Mouse (Mus musculus): Measurements from ENCODE around the gene Mob1b. TPM values are rescaled to one million over a fixed set of nuclear protein-coding genes. Genes with fewer than 3 reads are reported as not detected.
A peak's percentile ranks its signal among the peaks of the same experiment; 100 is the strongest.

The Mob1b gene
- polyA plus RNA-seq, 1 experiment: 4.6 TPM

- H3K4me3 ChIP-seq: no peak overlapping the region
- no peak overlapping the region for H3K4me2 ChIP-seq (ENCODE audit: low read depth)
- no peaks in the 10 kb centered on the region for H3K79me2 ChIP-seq (ENCODE audit: control insufficient read depth, insufficient read depth)
- TF ChIP-seq SRF (IDR thresholded peaks at IDR 0.05; ENCODE audit: control insufficient read depth, insufficient read length, low read depth) (no peak), USF1 (IDR thresholded peaks at IDR 0.05; ENCODE audit: low read depth) (no peak), MYOG (IDR thresholded peaks at IDR 0.05; ENCODE audit: control insufficient read depth in 1 of 3, insufficient read depth in 1 of 3, insufficient read length in 2 of 3, low read depth in 2 of 3) (no peak), MAX (IDR thresholded peaks at IDR 0.05; ENCODE audit: low read depth) (no peak), REST (IDR thresholded peaks at IDR 0.05; ENCODE audit: insufficient read depth, insufficient read length) (no peak), POLR2A (IDR thresholded peaks at IDR 0.05; ENCODE audit: insufficient read length, low read depth) (no peak), MYOD1 (IDR thresholded peaks at IDR 0.05; ENCODE audit: control insufficient read depth in 1 of 3, insufficient read length in 2 of 3, low read depth in 2 of 3) (no peak), CEBPB (IDR thresholded peaks at IDR 0.05; ENCODE audit: insufficient read depth, poor library complexity, severe bottlenecking) (no peak), POLR2AphosphoS2 (IDR thresholded peaks at IDR 0.05; ENCODE audit: insufficient read length, low read depth) (no peak), TCF12 (IDR thresholded peaks at IDR 0.05; ENCODE audit: insufficient read depth, poor library complexity, severe bottlenecking) (no peak), E2F4 (IDR thresholded peaks at IDR 0.05; ENCODE audit: insufficient read depth) (no peak), TCF3 (IDR thresholded peaks at IDR 0.05; ENCODE audit: insufficient read length, low read depth) (no peak)
- H3K36me3 ChIP-seq (ENCODE audit: control insufficient read depth, insufficient read depth): no peaks in the 10 kb centered on the region
- no peaks in the 10 kb centered on the region for H3K27me3 ChIP-seq (ENCODE audit: control insufficient read depth, insufficient read depth, insufficient read length)
- H3ac ChIP-seq (ENCODE audit: control insufficient read depth, insufficient read length): no peak overlapping the region
Measured at GRCm38 (mm10) chr5:88697291-88697690, 23.4 kb upstream of the Mob1b start.

DNA sequence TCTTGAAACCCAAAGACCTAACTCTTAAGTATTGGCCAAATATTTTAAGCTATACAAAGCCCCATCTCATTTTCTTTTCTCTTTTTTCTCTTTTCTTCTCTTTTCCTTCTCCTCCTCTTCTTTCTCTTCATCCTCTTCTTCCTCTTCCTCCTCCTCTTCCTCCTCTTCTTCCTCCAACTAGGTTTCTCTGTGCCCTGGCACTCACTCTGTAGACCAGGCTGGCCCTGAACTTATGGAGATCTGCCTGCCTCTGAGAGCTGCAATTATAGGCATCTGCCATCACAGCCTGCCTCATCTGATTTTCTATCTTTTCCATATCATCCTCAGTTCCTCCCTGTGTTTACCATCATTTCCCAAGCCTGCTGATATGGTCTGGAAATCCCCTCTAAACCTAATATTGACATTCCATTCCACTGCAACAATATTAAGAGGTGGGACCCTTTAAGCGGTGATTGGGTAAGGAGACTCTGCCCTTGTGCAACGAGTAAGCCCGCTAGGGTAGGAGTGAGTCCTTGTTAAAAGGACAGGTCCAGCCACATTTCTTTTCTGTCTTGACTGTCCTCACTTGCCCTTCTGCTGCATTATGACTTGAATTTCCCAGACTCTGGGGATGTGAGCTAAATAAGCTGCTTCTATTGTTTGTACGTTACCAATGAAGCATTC lies 21.3 kb upstream of the Mob1b start:
- H3K79me2 ChIP-seq (ENCODE audit: control insufficient read depth, insufficient read depth): no peaks in the 10 kb centered on the region
- H3K36me3 ChIP-seq (ENCODE audit: control insufficient read depth, insufficient read depth): no peaks in the 10 kb centered on the region
- no peak overlapping the region for H3K4me3 ChIP-seq
- no peaks in the 10 kb centered on the region for H3K27me3 ChIP-seq (ENCODE audit: control insufficient read depth, insufficient read depth, insufficient read length)
- H3K4me2 ChIP-seq (ENCODE audit: low read depth): no peak overlapping the region
- no peak overlapping the region for H3ac ChIP-seq (ENCODE audit: control insufficient read depth, insufficient read length)
- TF ChIP-seq E2F4 (IDR thresholded peaks at IDR 0.05; ENCODE audit: insufficient read depth) (no peak), POLR2AphosphoS2 (IDR thresholded peaks at IDR 0.05; ENCODE audit: insufficient read length, low read depth) (no peak), TCF3 (IDR thresholded peaks at IDR 0.05; ENCODE audit: insufficient read length, low read depth) (no peak), USF1 (IDR thresholded peaks at IDR 0.05; ENCODE audit: low read depth) (no peak)

DNA sequence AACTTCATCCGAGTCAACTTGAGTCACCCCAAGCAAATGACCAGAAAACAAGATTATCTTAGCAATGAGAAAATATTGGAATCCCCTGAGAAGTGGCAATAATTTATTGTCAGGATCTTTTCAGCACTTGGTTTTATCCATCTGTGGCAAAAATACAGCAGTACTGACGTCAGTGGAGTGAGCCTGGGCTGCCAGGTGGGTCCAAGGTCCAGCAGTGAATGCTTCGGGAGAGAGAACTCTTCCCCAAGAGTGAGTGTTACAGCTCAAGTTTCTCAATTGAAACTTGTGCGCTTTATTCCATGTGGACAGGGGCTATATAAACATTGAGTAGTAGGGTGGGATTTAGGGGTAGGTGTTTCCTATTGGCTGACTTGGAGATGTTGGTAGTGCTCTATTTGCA lies 18.6 kb upstream of the Mob1b start:
- Histone ChIP-seq H3K79me2 (ENCODE audit: control insufficient read depth, insufficient read depth) (no peaks in the 10 kb centered on the region), H3K36me3 (ENCODE audit: control insufficient read depth, insufficient read depth) (no peaks in the 10 kb centered on the region), H3K4me2 (ENCODE audit: low read depth) (no peak overlapping the region), H3ac (ENCODE audit: control insufficient read depth, insufficient read length) (no peak overlapping the region), H3K4me3 (no peak overlapping the region), H3K27me3 (ENCODE audit: control insufficient read depth, insufficient read depth, insufficient read length) (no peaks in the 10 kb centered on the region)
- TF ChIP-seq MYOG (IDR thresholded peaks at IDR 0.05; ENCODE audit: control insufficient read depth in 1 of 3, insufficient read depth in 1 of 3, insufficient read length in 2 of 3, low read depth in 2 of 3): no peak
- no peak for TF ChIP-seq MAX (IDR thresholded peaks at IDR 0.05; ENCODE audit: low read depth)
- no peak for TF ChIP-seq CEBPB (IDR thresholded peaks at IDR 0.05; ENCODE audit: insufficient read depth, poor library complexity, severe bottlenecking)
- TF ChIP-seq POLR2AphosphoS2 (IDR thresholded peaks at IDR 0.05; ENCODE audit: insufficient read length, low read depth): no peak
- no peak for TF ChIP-seq REST (IDR thresholded peaks at IDR 0.05; ENCODE audit: insufficient read depth, insufficient read length)
- TF ChIP-seq TCF3 (IDR thresholded peaks at IDR 0.05; ENCODE audit: insufficient read length, low read depth): no peak
- no peak for TF ChIP-seq POLR2A (IDR thresholded peaks at IDR 0.05; ENCODE audit: insufficient read length, low read depth)
- no peak for TF ChIP-seq USF1 (IDR thresholded peaks at IDR 0.05; ENCODE audit: low read depth)
- TF ChIP-seq E2F4 (IDR thresholded peaks at IDR 0.05; ENCODE audit: insufficient read depth): no peak
- TF ChIP-seq SRF (IDR thresholded peaks at IDR 0.05; ENCODE audit: control insufficient read depth, insufficient read length, low read depth): no peak
- no peak for TF ChIP-seq TCF12 (IDR thresholded peaks at IDR 0.05; ENCODE audit: insufficient read depth, poor library complexity, severe bottlenecking)
- no peak for TF ChIP-seq MYOD1 (IDR thresholded peaks at IDR 0.05; ENCODE audit: control insufficient read depth in 1 of 3, insufficient read length in 2 of 3, low read depth in 2 of 3)

DNA sequence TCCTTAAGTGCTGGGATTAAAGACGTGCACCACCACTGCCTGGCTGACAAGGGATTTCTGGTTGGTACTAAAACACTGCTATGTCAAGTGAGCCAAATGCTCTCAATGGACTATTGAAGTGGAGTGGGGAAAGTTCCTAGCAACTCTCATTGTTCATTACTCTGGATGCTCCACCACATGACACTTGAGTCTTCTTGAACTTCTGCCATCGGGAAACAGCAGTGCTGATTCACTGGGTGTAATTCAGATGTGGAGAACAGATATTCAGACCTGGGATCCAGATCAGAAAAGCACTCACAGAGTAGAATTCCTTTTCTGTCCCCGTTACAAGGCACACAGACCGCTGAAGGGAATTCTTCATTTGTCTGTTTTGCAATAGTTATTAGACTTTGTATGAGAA lies 17.1 kb upstream of the Mob1b start:
- no peak overlapping the region for H3K4me3 ChIP-seq

GRCm38 (mm10) chr5:88711128-88711527 lies 9.5 kb upstream of the Mob1b start:
- peak overlapping the region; percentile 3 for H3K4me2 ChIP-seq (ENCODE audit: low read depth)

More for the DNA sequence above, 17.1 kb upstream of the Mob1b start:
- TF ChIP-seq MYOG (IDR thresholded peaks at IDR 0.05; ENCODE audit: control insufficient read depth in 1 of 3, insufficient read depth in 1 of 3, insufficient read length in 2 of 3, low read depth in 2 of 3) (no peak), E2F4 (IDR thresholded peaks at IDR 0.05; ENCODE audit: insufficient read depth) (no peak), MAX (IDR thresholded peaks at IDR 0.05; ENCODE audit: low read depth) (no peak), REST (IDR thresholded peaks at IDR 0.05; ENCODE audit: insufficient read depth, insufficient read length) (no peak), USF1 (IDR thresholded peaks at IDR 0.05; ENCODE audit: low read depth) (no peak), TCF12 (IDR thresholded peaks at IDR 0.05; ENCODE audit: insufficient read depth, poor library complexity, severe bottlenecking) (no peak), POLR2AphosphoS2 (IDR thresholded peaks at IDR 0.05; ENCODE audit: insufficient read length, low read depth) (no peak)
- Histone ChIP-seq H3ac (ENCODE audit: control insufficient read depth, insufficient read length) (no peak overlapping the region), H3K27me3 (ENCODE audit: control insufficient read depth, insufficient read depth, insufficient read length) (no peaks in the 10 kb centered on the region), H3K36me3 (ENCODE audit: control insufficient read depth, insufficient read depth) (no peaks in the 10 kb centered on the region), H3K79me2 (ENCODE audit: control insufficient read depth, insufficient read depth) (no peaks in the 10 kb centered on the region), H3K4me2 (ENCODE audit: low read depth) (no peak overlapping the region)

More at GRCm38 (mm10) chr5:88711128-88711527, 9.5 kb upstream of the Mob1b start:
- H3K79me2 ChIP-seq (ENCODE audit: control insufficient read depth, insufficient read depth): no peaks in the 10 kb centered on the region
- H3K27me3 ChIP-seq (ENCODE audit: control insufficient read depth, insufficient read depth, insufficient read length): no peaks in the 10 kb centered on the region
- no peak overlapping the region for H3K4me3 ChIP-seq
- TF ChIP-seq MAX (IDR thresholded peaks at IDR 0.05; ENCODE audit: low read depth): no peak
- no peak for TF ChIP-seq E2F4 (IDR thresholded peaks at IDR 0.05; ENCODE audit: insufficient read depth)
- TF ChIP-seq REST (IDR thresholded peaks at IDR 0.05; ENCODE audit: insufficient read depth, insufficient read length): no peak
- TF ChIP-seq TCF12 (IDR thresholded peaks at IDR 0.05; ENCODE audit: insufficient read depth, poor library complexity, severe bottlenecking): peak; percentile 52
- TF ChIP-seq MYOD1 (IDR thresholded peaks at IDR 0.05; ENCODE audit: control insufficient read depth in 1 of 3, insufficient read length in 2 of 3, low read depth in 2 of 3): peak; percentile 67 to 86 (median 78)
- TF ChIP-seq POLR2AphosphoS2 (IDR thresholded peaks at IDR 0.05; ENCODE audit: insufficient read length, low read depth): no peak
- no peak for TF ChIP-seq SRF (IDR thresholded peaks at IDR 0.05; ENCODE audit: control insufficient read depth, insufficient read length, low read depth)
- TF ChIP-seq CEBPB (IDR thresholded peaks at IDR 0.05; ENCODE audit: insufficient read depth, poor library complexity, severe bottlenecking): no peak
- peak in 2 of 3 experiments; percentile 59 to 72 for TF ChIP-seq MYOG (IDR thresholded peaks at IDR 0.05; ENCODE audit: control insufficient read depth in 1 of 3, insufficient read depth in 1 of 3, insufficient read length in 2 of 3, low read depth in 2 of 3)
- H3K36me3 ChIP-seq (ENCODE audit: control insufficient read depth, insufficient read depth): no peaks in the 10 kb centered on the region
- no peak overlapping the region for H3ac ChIP-seq (ENCODE audit: control insufficient read depth, insufficient read length)

Measured in myocyte (in vitro differentiated cells).